15 mouse cellular contexts compared by ENCODE assay signal in the genomic region with DNA sequence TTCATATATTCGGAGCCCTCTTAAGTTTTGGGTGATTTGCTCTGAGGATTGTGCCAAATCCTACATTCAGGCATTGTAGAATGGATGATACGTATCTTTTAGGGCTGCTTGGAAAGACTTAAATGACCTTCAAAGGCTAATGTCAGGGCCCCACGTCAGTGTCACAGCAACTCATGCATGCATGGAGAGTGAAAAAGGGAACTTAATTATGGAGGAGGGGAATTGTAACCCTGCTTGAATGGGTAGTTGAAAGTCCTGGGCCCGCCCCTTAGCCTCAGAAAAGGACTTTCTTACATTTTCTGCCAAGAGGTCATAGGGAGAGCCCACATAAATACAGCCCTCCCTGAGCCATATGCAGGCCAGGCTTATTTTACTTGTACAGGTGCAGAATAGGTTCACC. TPM values are rescaled to one million over a fixed set of nuclear protein-coding genes. Genes with fewer than 3 reads are reported as not detected.
DNase-seq lines count a peak whose midpoint lies in the region; ATAC-seq and TF ChIP-seq lines count a peak whose summit lies in the region.
"Had no signal": no experiment of that assay in that cellular context is flagged by ENCODE, and none has a peak within 500 bp of the region (broad histone marks: within the 10 kb centered on the region; RNA-seq: fewer than 3 reads in every experiment).

No protein-coding gene starts in this region.

- no peak overlapping the region for H3K9ac ChIP-seq in liver, adult 2 months (ENCODE audit: low read depth, low read length)
- H3K9ac ChIP-seq in liver, embryonic 11.5 days (ENCODE audit: low read depth, low read length) = no peak overlapping the region
- H3K9ac ChIP-seq in intestine, embryonic 15.5 days = no peak overlapping the region
- H3K9ac ChIP-seq: embryonic facial prominence, embryonic 15.5 days; liver, embryonic 13.5 days; neural tube, embryonic 15.5 days had no signal

- no peaks in the 10 kb centered on the region for H3K9me3 ChIP-seq in liver, embryonic 11.5 days (ENCODE audit: control insufficient read depth, low read length)
- H3K9me3 ChIP-seq in intestine, embryonic 15.5 days = no peaks in the 10 kb centered on the region
- H3K9me3 ChIP-seq: embryonic facial prominence, embryonic 15.5 days; liver, embryonic 13.5 days; neural tube, embryonic 15.5 days had no signal

- peaks cover 2% of the 10 kb centered on the region; the same call in 1 of the 2 replicates for H3K36me3 ChIP-seq in liver, adult 2 months (ENCODE audit: control insufficient read depth, insufficient read depth, low read length)
- peaks cover 7% of the 10 kb centered on the region; the same call in 1 of the 2 replicates for H3K36me3 ChIP-seq in liver, embryonic 11.5 days (ENCODE audit: control insufficient read depth, insufficient read depth, low read length)
- H3K36me3 ChIP-seq in intestine, embryonic 15.5 days = 0 out of 2 replicates have a peak, but pooled peaks cover 3% of the 10 kb centered on the region
- H3K36me3 ChIP-seq: neural tube, embryonic 15.5 days had no signal

- no peak overlapping the region for H3K4me2 ChIP-seq in liver, embryonic 11.5 days
- no peak overlapping the region for H3K4me2 ChIP-seq in intestine, embryonic 15.5 days (replicated peaks)
- H3K4me2 ChIP-seq: embryonic facial prominence, embryonic 15.5 days; liver, embryonic 13.5 days; midbrain, embryonic 11.5 days; neural tube, embryonic 15.5 days had no signal

- no peaks in the 10 kb centered on the region for H3K27me3 ChIP-seq in liver, adult 2 months (ENCODE audit: control insufficient read depth, insufficient read depth, low read length)
- H3K27me3 ChIP-seq in liver, embryonic 11.5 days (replicated peaks; ENCODE audit: control insufficient read depth, insufficient read depth, low read length) = no peaks in the 10 kb centered on the region
- no peaks in the 10 kb centered on the region for H3K27me3 ChIP-seq in intestine, embryonic 15.5 days (replicated peaks)
- H3K27me3 ChIP-seq: embryonic facial prominence, embryonic 15.5 days; liver, embryonic 13.5 days; neural tube, embryonic 15.5 days had no signal

- peak; percentile 52 for DNase-seq in embryo, embryonic 10.5 days (ENCODE audit: low spot score)
- DNase-seq in embryo, embryonic 9.5 days (ENCODE audit: extremely low spot score) = no peak
- DNase-seq in liver, adult 2 months (ENCODE audit: extremely low read depth, low read depth, low spot score) = peak; percentile 34
- DNase-seq in liver, embryonic 11.5 days (ENCODE audit: low spot score) = no peak
- peak; percentile 77 to 83 for DNase-seq in spleen, postnatal 36 days (ENCODE audit: low spot score in 2 of 2)
- DNase-seq in kidney, adult 18-20 months = no peak
- DNase-seq: kidney, adult 8-10 months; liver, embryonic 13.5 days; right cerebral cortex, postnatal 25 days had no signal

- 85% methylated on average over 4 of the region's 4 CpGs for WGBS in liver, adult 2 months
- 77% methylated on average over 4 of the region's 4 CpGs for WGBS in liver, embryonic 11.5 days
- WGBS in intestine, embryonic 15.5 days = 78% methylated on average over 4 of the region's 4 CpGs

- no peak overlapping the region for H3K4me3 ChIP-seq in liver, adult 2 months (ENCODE audit: insufficient read depth, low read depth, low read length)
- no peak overlapping the region for H3K4me3 ChIP-seq in liver, embryonic 11.5 days (ENCODE audit: low read depth, low read length)
- peak overlapping the region; percentile 16; the same call in 1 of the 2 replicates for H3K4me3 ChIP-seq in bone marrow macrophage, adult 2 months (ENCODE audit: insufficient read depth, low read length)
- H3K4me3 ChIP-seq in intestine, embryonic 15.5 days (replicated peaks) = no peak overlapping the region
- H3K4me3 ChIP-seq: embryonic facial prominence, embryonic 15.5 days; liver, embryonic 13.5 days; neural tube, embryonic 15.5 days had no signal

- TF ChIP-seq CTCF in liver, adult 2 months (IDR thresholded peaks at IDR 0.05; ENCODE audit: low read depth, low read length) = no peak
- TF ChIP-seq CTCF in bone marrow macrophage, adult 2 months (IDR thresholded peaks at IDR 0.05; ENCODE audit: low read depth, low read length) = no peak

- H3K4me1 ChIP-seq in liver, adult 2 months (ENCODE audit: control insufficient read depth, insufficient read depth, low read length) = peaks cover 14% of the 10 kb centered on the region
- H3K4me1 ChIP-seq in liver, embryonic 11.5 days (replicated peaks; ENCODE audit: control insufficient read depth, insufficient read depth, low read length) = peaks cover 17% of the 10 kb centered on the region
- peaks cover 59% of the 10 kb centered on the region for H3K4me1 ChIP-seq in bone marrow macrophage, adult 2 months (ENCODE audit: control insufficient read depth, insufficient read depth, low read length)
- H3K4me1 ChIP-seq in intestine, embryonic 15.5 days (replicated peaks) = peaks cover 17% of the 10 kb centered on the region

- peaks cover 32% of the 10 kb centered on the region for H3K79me2 ChIP-seq in liver, adult 2 months (ENCODE audit: control insufficient read depth, insufficient read depth, low read length)

- TF ChIP-seq POLR2A in liver, adult 2 months (IDR thresholded peaks at IDR 0.05; ENCODE audit: extremely low read depth, insufficient read depth, low read length) = no peak
- no peak for TF ChIP-seq POLR2A in bone marrow macrophage, adult 2 months (IDR thresholded peaks at IDR 0.05; ENCODE audit: borderline replicate concordance, low read depth, low read length)

- ATAC-seq in liver, embryonic 11.5 days (replicated peaks; ENCODE audit: low FRiP score) = no peak
- no peak for ATAC-seq in intestine, embryonic 15.5 days

- no peak overlapping the region; the same call in 1 of the 2 replicates for H3K27ac ChIP-seq in liver, adult 2 months (replicated peaks; ENCODE audit: insufficient read depth, low read depth, low read length)
- H3K27ac ChIP-seq in liver, embryonic 11.5 days (ENCODE audit: low read depth, low read length) = no peak overlapping the region
- H3K27ac ChIP-seq in bone marrow macrophage, adult 2 months (ENCODE audit: insufficient read depth, low read depth, low read length) = peak overlapping the region; percentile 87
- H3K27ac ChIP-seq in intestine, embryonic 15.5 days = no peak overlapping the region
- H3K27ac ChIP-seq: embryonic facial prominence, embryonic 15.5 days; neural tube, embryonic 15.5 days had no signal

RNA-seq across cellular contexts. Expression of a gene that starts 29.3 kb away (rescaled TPM):
- 6.0 and 10.7 TPM in 2 replicates for total RNA-seq in liver, adult 2 months (2014; rRNA removed)
- polyA plus RNA-seq in liver, adult 2 months (2012; rRNA removed) = 12.3 and 17.0 TPM in 2 replicates
- polyA plus RNA-seq in liver, embryonic 11.5 days (2014; fragmentation: Nextera tagmentation; extraction: Ambion mirVana) = 32.1 and 42.2 TPM in 2 replicates
- 133 and 150 TPM in 2 replicates for polyA plus RNA-seq in bone marrow macrophage, adult 2 months (2012; ENCODE audit: insufficient read depth, insufficient read length, missing spikeins)
- 92.5 and 115 TPM in 2 replicates for polyA plus RNA-seq in intestine, embryonic 15.5 days (2015; fragmentation: Nextera tagmentation; extraction: Ambion mirVana)

RNA-seq across cellular contexts. Expression of a gene that starts 52.3 kb away (rescaled TPM):
- not detected in 2 replicates for total RNA-seq in liver, adult 2 months (2014; rRNA removed)
- polyA plus RNA-seq in liver, adult 2 months (2012; rRNA removed) = not detected in 2 replicates
- polyA plus RNA-seq in liver, embryonic 11.5 days (2014; fragmentation: Nextera tagmentation; extraction: Ambion mirVana) = 0.70 and 0.77 TPM in 2 replicates
- polyA plus RNA-seq in bone marrow macrophage, adult 2 months (2012; ENCODE audit: insufficient read depth, insufficient read length, missing spikeins) = not detected in 2 replicates
- 2.7 and 2.8 TPM in 2 replicates for polyA plus RNA-seq in intestine, embryonic 15.5 days (2015; fragmentation: Nextera tagmentation; extraction: Ambion mirVana)
- total RNA-seq: heart, postnatal 10 days had no signal

RNA-seq across cellular contexts. Expression of a gene that starts 52.7 kb away (rescaled TPM):
- not detected in 2 replicates for total RNA-seq in liver, adult 2 months (2014; rRNA removed)
- polyA plus RNA-seq in liver, adult 2 months (2012; rRNA removed) = 0.07 TPM in 1 of 2 replicates, not detected in the other
- polyA plus RNA-seq in liver, embryonic 11.5 days (2014; fragmentation: Nextera tagmentation; extraction: Ambion mirVana) = 0.17 TPM in 1 of 2 replicates, not detected in the other
- not detected in 2 replicates for polyA plus RNA-seq in bone marrow macrophage, adult 2 months (2012; ENCODE audit: insufficient read depth, insufficient read length, missing spikeins)
- 0.06 and 0.14 TPM in 2 replicates for polyA plus RNA-seq in intestine, embryonic 15.5 days (2015; fragmentation: Nextera tagmentation; extraction: Ambion mirVana)
- polyA plus RNA-seq: liver, embryonic 13.5 days had no signal

Comparison
In these comparisons a context has a peak if more than half of its experiments do, and no peak if none do; other contexts are left out.
1. DNase-seq: peak in embryo, embryonic 10.5 days (single experiment), liver, adult 2 months (single experiment) and spleen, postnatal 36 days (2 of 2); none in embryo, embryonic 9.5 days (single experiment), liver, embryonic 11.5 days (single experiment) and kidney, adult 18-20 months (single experiment).